Mouse (Mus musculus) forebrain, embryonic 12.5 days (tissue): ENCODE results near the gene Crocc2. TPM values are rescaled to one million over a fixed set of nuclear protein-coding genes. Genes with fewer than 3 reads are reported as not detected.

Experiments used
- ATAC-seq: fragments of 200-750 bp; cut with Nextera tagmentation; 2 replicates; pipeline ENCODE4 v1.8.0; 2017; ENCODE audit warnings: moderate TSS enrichment; ENCODE audit not compliant: low FRiP score
- H3K27ac ChIP-seq: fragments of 300-500 bp; sonication (generic); 2 replicates; pipeline ENCODE4 v1.5.1; 2016; ENCODE audit warnings: mild to moderate bottlenecking
- H3K27me3 ChIP-seq: fragments of 300-500 bp; sonication (generic); 2 replicates; pipeline ENCODE4 v1.6.1; 2016; ENCODE audit warnings: mild to moderate bottlenecking
- H3K36me3 ChIP-seq: fragments of 300-500 bp; sonication (generic); replicated peaks from 2 replicates; pipeline ENCODE4 v1.6.1; 2016; ENCODE audit warnings: mild to moderate bottlenecking
- H3K4me1 ChIP-seq: fragments of 300-500 bp; sonication (generic); 2 replicates; pipeline ENCODE4 v1.6.1; 2016
- H3K4me2 ChIP-seq: fragments of 300-500 bp; sonication (generic); 2 replicates; pipeline ENCODE4 v1.6.1; 2016; ENCODE audit warnings: mild to moderate bottlenecking, moderate library complexity
- H3K4me3 ChIP-seq: fragments of 300-500 bp; sonication (generic); replicated peaks from 2 replicates; pipeline ENCODE4 v1.5.1; 2016; ENCODE audit warnings: mild to moderate bottlenecking
- H3K9ac ChIP-seq: fragments of 300-500 bp; sonication (generic); 2 replicates; pipeline ENCODE4 v1.6.1; 2016; ENCODE audit warnings: mild to moderate bottlenecking
- H3K9me3 ChIP-seq: fragments of 300-500 bp; sonication (generic); 2 replicates; pipeline ENCODE4 v1.6.1; 2016
- WGBS: fragments of 180-500 bp; shearing (Covaris S2); methylation state at CpG from one replicate; pipeline ENCODE4 v1.1.7; 2016; 5-methylcytosine and 5-hydroxymethylcytosine counted together
- polyA plus RNA-seq: library from polyadenylated mRNA; unstranded; fragments of >200 nt; fragmentation: Nextera tagmentation; extraction: Ambion mirVana; gene quantifications from 2 replicates; pipeline ENCODE4 v1.2.1, GENCODE M21; 2016

Crocc2 gene
- polyA plus RNA-seq, 1 experiment from 2014 or later, result 0.14 TPM

GRCm38 (mm10) chr1:93142871-93143270 is 25.7 kb upstream of the Crocc2 start:
- Histone ChIP-seq H3K4me1 (no peaks in the 10 kb centered on the region), H3K36me3 (no peaks in the 10 kb centered on the region), H3K9ac (no peak overlapping the region), H3K27ac (no peak overlapping the region), H3K27me3 (no peaks in the 10 kb centered on the region), H3K4me3 (no peak overlapping the region), H3K9me3 (no peaks in the 10 kb centered on the region), H3K4me2 (no peak overlapping the region)
- no peak for ATAC-seq
- 93% methylated on average over 1 of the region's 1 CpGs for WGBS

GRCm38 (mm10) chr1:93144176-93144575 is 24.3 kb upstream of the Crocc2 start:
- 82% methylated on average over 9 of the region's 9 CpGs for WGBS
- no peak for ATAC-seq
- Histone ChIP-seq H3K27ac (no peak overlapping the region), H3K9ac (no peak overlapping the region), H3K4me3 (no peak overlapping the region), H3K9me3 (no peaks in the 10 kb centered on the region), H3K36me3 (no peaks in the 10 kb centered on the region), H3K4me1 (no peaks in the 10 kb centered on the region), H3K27me3 (no peaks in the 10 kb centered on the region), H3K4me2 (no peak overlapping the region)

GRCm38 (mm10) chr1:93150907-93151661 is 17.4 kb upstream of the Crocc2 start:
- Histone ChIP-seq H3K4me1 (no peaks in the 10 kb centered on the region), H3K4me2 (no peak overlapping the region), H3K9me3 (no peaks in the 10 kb centered on the region), H3K4me3 (no peak overlapping the region), H3K36me3 (no peaks in the 10 kb centered on the region), H3K27ac (no peak overlapping the region), H3K9ac (no peak overlapping the region), H3K27me3 (no peaks in the 10 kb centered on the region)
- 76% methylated on average over 2 of the region's 2 CpGs for WGBS
- ATAC-seq, result no peak

- Histone ChIP-seq H3K4me3 (no peak overlapping the region), H3K9ac (no peak overlapping the region), H3K27me3 (no peaks in the 10 kb centered on the region), H3K4me1 (no peaks in the 10 kb centered on the region), H3K4me2 (no peak overlapping the region), H3K36me3 (no peaks in the 10 kb centered on the region), H3K9me3 (no peaks in the 10 kb centered on the region), H3K27ac (no peak overlapping the region)
- no peak for ATAC-seq
- WGBS, result 84% methylated on average over 4 of the region's 4 CpGs
These were observed 11.0 kb upstream of the Crocc2 start for GRCm38 (mm10) chr1:93157566-93157965.

GRCm38 (mm10) chr1:93158916-93159315 is 9.6 kb upstream of the Crocc2 start:
- no peaks in the 10 kb centered on the region for H3K36me3 ChIP-seq
- no peak for ATAC-seq
- WGBS, result 88% methylated on average over 8 of the region's 8 CpGs

GRCm38 (mm10) chr1:93159566-93160500 is 8.7 kb upstream of the Crocc2 start:
- Histone ChIP-seq H3K27me3 (no peaks in the 10 kb centered on the region), H3K9me3 (no peaks in the 10 kb centered on the region), H3K4me3 (no peak overlapping the region), H3K36me3 (no peaks in the 10 kb centered on the region), H3K4me1 (no peaks in the 10 kb centered on the region), H3K27ac (no peak overlapping the region), H3K9ac (no peak overlapping the region), H3K4me2 (no peak overlapping the region)
- no peak for ATAC-seq
- WGBS, result 83% methylated on average over 21 of the region's 21 CpGs

More at GRCm38 (mm10) chr1:93158916-93159315, 9.6 kb upstream of the Crocc2 start:
- H3K27ac ChIP-seq, result no peak overlapping the region
- H3K4me1 ChIP-seq, result no peaks in the 10 kb centered on the region
- H3K9ac ChIP-seq, result no peak overlapping the region
- no peaks in the 10 kb centered on the region for H3K9me3 ChIP-seq
- no peak overlapping the region for H3K4me2 ChIP-seq
- no peak overlapping the region for H3K4me3 ChIP-seq
- H3K27me3 ChIP-seq, result no peaks in the 10 kb centered on the region

- 81% methylated on average over 8 of the region's 8 CpGs for WGBS
- Histone ChIP-seq H3K9ac (no peak within 1 kb of the TSS), H3K4me3 (no peak within 1 kb of the TSS), H3K27me3 (no peaks in the 10 kb centered on the region), H3K4me2 (no peak within 1 kb of the TSS), H3K9me3 (no peaks in the 10 kb centered on the region), H3K4me1 (no peaks in the 10 kb centered on the region), H3K27ac (no peak within 1 kb of the TSS), H3K36me3 (no peaks in the 10 kb centered on the region)
- no peak for ATAC-seq
These were observed 7.9 kb upstream of the Crocc2 start, which contains the start of gene 2310007B03Rik for GRCm38 (mm10) chr1:93160501-93161133. TSS of gene 2310007B03Rik (minus strand) at chr1:93160948.

- Histone ChIP-seq H3K4me2 (no peak overlapping the region), H3K27ac (no peak overlapping the region), H3K4me3 (no peak overlapping the region), H3K27me3 (no peaks in the 10 kb centered on the region), H3K4me1 (no peaks in the 10 kb centered on the region), H3K9me3 (no peaks in the 10 kb centered on the region), H3K36me3 (no peaks in the 10 kb centered on the region), H3K9ac (no peak overlapping the region)
- ATAC-seq, result no peak
- WGBS, result 77% methylated on average over 8 of the region's 8 CpGs
These were observed 7.2 kb upstream of the Crocc2 start for GRCm38 (mm10) chr1:93161350-93161749.

- H3K4me1 ChIP-seq, result no peaks in the 10 kb centered on the region
- no peaks in the 10 kb centered on the region for H3K27me3 ChIP-seq
- no peak overlapping the region for H3K4me3 ChIP-seq
- 90% methylated on average over 10 of the region's 10 CpGs for WGBS
- no peaks in the 10 kb centered on the region for H3K9me3 ChIP-seq
- no peak overlapping the region for H3K9ac ChIP-seq
- no peak overlapping the region for H3K4me2 ChIP-seq
- H3K36me3 ChIP-seq, result no peaks in the 10 kb centered on the region
- H3K27ac ChIP-seq, result no peak overlapping the region
- no peak for ATAC-seq
These were observed 6.6 kb upstream of the Crocc2 start for GRCm38 (mm10) chr1:93161921-93162320.

- no peaks in the 10 kb centered on the region for H3K9me3 ChIP-seq
- no peak for ATAC-seq
- no peak overlapping the region for H3K4me3 ChIP-seq
- H3K9ac ChIP-seq, result no peak overlapping the region
- no peak overlapping the region for H3K4me2 ChIP-seq
- 88% methylated on average over 7 of the region's 7 CpGs for WGBS
- no peaks in the 10 kb centered on the region for H3K4me1 ChIP-seq
- no peaks in the 10 kb centered on the region for H3K36me3 ChIP-seq
- no peak overlapping the region for H3K27ac ChIP-seq
- no peaks in the 10 kb centered on the region for H3K27me3 ChIP-seq
These were observed 5.9 kb upstream of the Crocc2 start for GRCm38 (mm10) chr1:93162588-93162987.

GRCm38 (mm10) chr1:93165447-93165846 is 3.1 kb upstream of the Crocc2 start:
- Histone ChIP-seq H3K4me1 (no peaks in the 10 kb centered on the region), H3K9ac (no peak overlapping the region), H3K4me2 (no peak overlapping the region), H3K4me3 (no peak overlapping the region), H3K27ac (no peak overlapping the region), H3K9me3 (no peaks in the 10 kb centered on the region), H3K36me3 (no peaks in the 10 kb centered on the region), H3K27me3 (no peaks in the 10 kb centered on the region)
- ATAC-seq, result no peak
- 89% methylated on average over 9 of the region's 9 CpGs for WGBS

GRCm38 (mm10) chr1:93166346-93167079 is 2.0 kb upstream of the Crocc2 start:
- no peaks in the 10 kb centered on the region for H3K27me3 ChIP-seq
- no peak overlapping the region for H3K4me3 ChIP-seq
- H3K9ac ChIP-seq, result no peak overlapping the region
- H3K9me3 ChIP-seq, result no peaks in the 10 kb centered on the region
- WGBS, result 86% methylated on average over 11 of the region's 11 CpGs
- no peaks in the 10 kb centered on the region for H3K36me3 ChIP-seq
- no peaks in the 10 kb centered on the region for H3K4me1 ChIP-seq
- no peak overlapping the region for H3K27ac ChIP-seq
- no peak for ATAC-seq
- no peak overlapping the region for H3K4me2 ChIP-seq
